Mouse (Mus musculus) layer of hippocampus, adult 9-10 months (tissue): Measurements from ENCODE around the gene Psmg4.

Experiments
- DNase-seq: peaks from one replicate; pipeline ENCODE4 v3.0.0; 2022; ENCODE audit warnings: low spot score

Psmg4 gene

GRCm38 (mm10) chr13:34148767-34149392 lies 13.9 kb upstream of the Psmg4 start:
- DNase-seq: no peak

GRCm38 (mm10) chr13:34149463-34150176 lies 13.1 kb upstream of the Psmg4 start:
- no peak for DNase-seq

- DNase-seq: no peak
Measured at GRCm38 (mm10) chr13:34150271-34151027, 12.3 kb upstream of the Psmg4 start.

- no peak for DNase-seq
Measured at GRCm38 (mm10) chr13:34151425-34151824, 11.3 kb upstream of the Psmg4 start.

- no peak for DNase-seq
Measured at GRCm38 (mm10) chr13:34152695-34153094, 10.1 kb upstream of the Psmg4 start.

- no peak for DNase-seq
Measured at GRCm38 (mm10) chr13:34153254-34154011, 9.3 kb upstream of the Psmg4 start.

- no peak for DNase-seq
Measured at GRCm38 (mm10) chr13:34154217-34154930, 8.4 kb upstream of the Psmg4 start.

GRCm38 (mm10) chr13:34154931-34155272 lies 7.9 kb upstream of the Psmg4 start:
- no peak for DNase-seq

GRCm38 (mm10) chr13:34156133-34156839 lies 6.5 kb upstream of the Psmg4 start:
- DNase-seq: no peak

- DNase-seq: no peak
Measured at GRCm38 (mm10) chr13:34156840-34157185, 6.0 kb upstream of the Psmg4 start.

GRCm38 (mm10) chr13:34157596-34158157 lies 5.1 kb upstream of the Psmg4 start:
- DNase-seq: no peak

GRCm38 (mm10) chr13:34159926-34160325 lies 2.8 kb upstream of the Psmg4 start:
- DNase-seq: no peak

- DNase-seq: no peak
Measured at GRCm38 (mm10) chr13:34163304-34163975, 676 bp downstream of the Psmg4 start.

- no peak for DNase-seq
Measured at GRCm38 (mm10) chr13:34174025-34174424, 11.3 kb downstream of the Psmg4 start.

- DNase-seq: no peak
Measured at GRCm38 (mm10) chr13:34181624-34182023, 18.9 kb downstream of the Psmg4 start.

- DNase-seq: no peak
Measured at GRCm38 (mm10) chr13:34185371-34185770, 22.6 kb downstream of the Psmg4 start.

GRCm38 (mm10) chr13:34187571-34187970 lies 24.8 kb downstream of the Psmg4 start:
- peak; percentile 74 for DNase-seq

GRCm38 (mm10) chr13:34192414-34193191 lies 29.8 kb downstream of the Psmg4 start:
- no peak for DNase-seq

- no peak for DNase-seq
Measured at GRCm38 (mm10) chr13:34193384-34193783, 30.6 kb downstream of the Psmg4 start.
